Mouse (Mus musculus): ENCODE measurements around the gene Cfap157.

DNA sequence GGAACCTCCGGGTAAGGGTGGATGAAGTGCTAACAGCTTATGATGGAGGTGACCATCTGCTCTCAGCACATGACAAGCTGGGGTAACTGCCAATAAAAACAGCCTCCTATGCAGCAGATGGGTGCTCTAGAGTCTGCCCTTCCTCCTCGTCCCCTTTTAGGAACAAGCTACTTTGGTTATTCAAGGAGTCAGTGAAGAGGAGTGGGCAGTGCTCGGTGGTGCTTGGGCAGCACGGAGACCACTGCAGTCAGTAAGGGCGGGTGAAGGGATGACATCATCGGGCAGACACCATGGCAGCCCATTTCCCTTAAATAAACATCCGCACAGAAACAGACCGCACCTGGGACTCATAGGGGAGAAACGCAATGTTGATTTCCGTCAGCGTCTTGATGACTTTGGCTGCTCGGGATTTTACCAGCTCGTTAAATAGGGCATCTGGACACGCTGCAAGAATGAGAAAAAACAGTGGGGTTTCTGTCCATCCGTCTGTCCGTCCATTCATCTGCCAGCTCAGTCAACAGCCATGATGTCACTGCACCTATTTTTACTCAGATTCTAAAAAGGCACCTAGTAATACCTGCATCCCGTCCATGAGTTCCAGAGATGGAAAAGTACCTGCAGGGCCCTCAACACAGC, 32.8 kb upstream of the Cfap157 start:
- TF ChIP-seq CTCF (conservative IDR thresholded peaks at IDR 0.05; ENCODE audit: insufficient read depth, insufficient read length, low read depth, low read length) = no peak
- TF ChIP-seq POLR2A (IDR thresholded peaks at IDR 0.05; ENCODE audit: low read depth, low read length) = no peak
